Mouse (Mus musculus): ENCODE measurements around the gene Ccnl2.
A peak's percentile ranks its signal among the peaks of the same experiment; 100 is the strongest.
"Not testable (repeated sequence)": the region's sequence is repeated elsewhere in the genome, so short reads cannot be mapped to it uniquely, and the experiment has no call there.

The Ccnl2 gene

DNA sequence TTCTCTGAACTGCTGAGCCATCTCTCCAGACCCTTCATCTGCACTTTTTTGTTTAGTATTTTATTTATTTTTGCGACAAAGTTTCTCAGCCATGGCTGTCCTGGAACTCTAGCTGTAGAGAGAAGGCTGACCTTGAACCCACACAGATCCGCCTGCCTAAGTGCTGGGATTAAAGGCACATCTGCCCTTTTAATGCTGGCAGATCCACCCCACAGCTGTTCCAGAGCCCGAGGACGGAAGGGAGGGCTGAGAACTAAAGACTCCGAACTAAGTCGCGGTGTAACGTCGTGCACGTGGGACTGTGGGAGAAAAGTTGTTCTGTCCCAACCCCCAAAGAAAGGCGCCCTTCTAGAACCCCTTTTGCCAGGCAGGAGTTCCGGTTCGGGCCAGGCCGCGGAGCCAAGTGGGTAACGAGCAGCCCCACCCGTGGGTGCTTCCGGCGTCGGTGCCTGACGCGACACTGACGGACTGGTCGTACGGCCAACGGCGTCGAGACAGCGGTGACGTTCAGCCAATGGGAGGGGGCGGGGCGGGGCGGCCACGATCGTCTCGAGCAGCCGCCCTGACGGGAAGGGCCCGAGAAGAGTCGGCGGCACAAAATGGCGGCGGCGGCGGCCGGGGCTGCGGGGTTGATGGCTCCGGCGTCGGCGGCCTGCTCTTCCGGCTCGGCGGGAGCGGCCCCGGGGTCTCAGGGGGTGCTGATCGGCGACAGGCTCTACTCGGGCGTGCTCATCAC lies at the start of gene Ccnl2:
Gene Ccnl2 (plus strand): TSS at position 561 of the 736 bp plus-strand sequence.
- DNase-seq (ENCODE audit: low spot score in 2 of 2) = peak; percentile 82 to 90

DNA sequence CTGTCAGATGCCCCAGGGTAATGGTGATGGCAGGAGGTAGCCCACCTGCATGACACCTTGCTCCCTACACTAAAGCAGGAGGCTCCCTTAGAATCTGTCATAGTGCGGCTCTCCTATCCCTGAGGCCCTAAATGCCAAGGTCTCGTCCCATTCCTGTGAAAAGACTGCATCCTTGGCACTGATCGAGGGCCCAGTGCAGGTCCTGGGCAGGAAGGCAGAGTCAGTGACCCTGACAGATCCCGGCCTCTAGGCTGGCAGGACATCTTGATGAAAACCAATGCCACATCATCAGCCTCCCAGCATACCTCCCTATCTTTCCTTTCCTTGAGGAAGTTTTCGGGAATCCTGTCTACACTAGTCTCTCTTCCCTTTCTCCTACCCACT lies 42.8 kb upstream of the Ccnl2 start:
- DNase-seq (ENCODE audit: low spot score in 2 of 2) = no peak

DNA sequence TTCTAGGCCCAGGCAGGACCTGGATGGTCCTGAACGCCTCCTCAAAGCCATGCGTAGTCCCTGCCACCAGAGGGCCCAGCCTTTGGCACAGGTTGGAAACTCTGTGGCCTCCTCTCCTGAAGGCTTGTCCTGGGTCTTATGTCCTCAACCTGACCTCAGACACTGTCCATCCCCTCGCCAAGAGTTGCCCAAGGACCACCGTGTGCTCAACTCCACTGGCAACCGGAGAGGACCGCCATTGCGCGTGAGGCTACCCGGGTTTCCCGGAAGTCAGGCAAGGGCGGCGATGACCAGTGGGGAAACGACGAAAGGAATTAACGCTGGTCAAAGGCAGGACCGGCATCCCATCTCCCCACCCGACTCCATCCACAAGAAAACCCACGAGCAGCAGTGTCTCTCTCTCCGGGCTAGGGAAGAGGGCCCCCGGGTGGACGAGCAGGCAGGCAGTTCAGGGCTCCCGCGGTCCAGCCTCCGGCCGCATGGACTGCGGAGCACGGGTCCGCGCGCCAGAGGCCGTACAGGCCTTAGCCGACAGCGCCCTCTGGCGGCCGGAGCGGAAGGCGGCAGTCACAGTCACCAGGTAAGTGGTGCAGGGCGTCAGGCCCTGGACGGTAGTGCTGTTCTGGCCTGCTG lies 42.3 kb upstream of the Ccnl2 start:
- DNase-seq (ENCODE audit: low spot score in 2 of 2) = peak; percentile 79 to 90

DNA sequence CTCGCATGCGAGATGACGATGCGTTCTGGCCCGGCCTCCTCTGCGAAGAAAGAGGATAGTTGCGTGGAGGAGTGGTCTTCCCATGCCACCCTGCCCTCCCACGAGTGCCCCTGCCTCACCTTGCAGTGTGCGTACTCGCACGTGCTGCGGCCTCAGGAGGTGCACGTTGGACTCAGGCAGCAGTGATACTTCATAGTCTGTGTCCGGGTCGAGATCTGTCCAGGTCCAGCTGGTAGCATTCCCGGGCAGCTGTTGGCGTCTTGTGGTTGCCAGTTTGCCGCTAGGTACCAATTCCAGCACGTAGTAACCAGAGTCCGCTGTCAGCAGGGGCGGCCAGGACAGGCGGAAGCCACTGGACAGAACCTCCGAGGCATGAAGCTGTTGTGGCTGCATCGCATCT lies 41.7 kb upstream of the Ccnl2 start:
- DNase-seq (ENCODE audit: low spot score in 2 of 2) = no peak

DNA sequence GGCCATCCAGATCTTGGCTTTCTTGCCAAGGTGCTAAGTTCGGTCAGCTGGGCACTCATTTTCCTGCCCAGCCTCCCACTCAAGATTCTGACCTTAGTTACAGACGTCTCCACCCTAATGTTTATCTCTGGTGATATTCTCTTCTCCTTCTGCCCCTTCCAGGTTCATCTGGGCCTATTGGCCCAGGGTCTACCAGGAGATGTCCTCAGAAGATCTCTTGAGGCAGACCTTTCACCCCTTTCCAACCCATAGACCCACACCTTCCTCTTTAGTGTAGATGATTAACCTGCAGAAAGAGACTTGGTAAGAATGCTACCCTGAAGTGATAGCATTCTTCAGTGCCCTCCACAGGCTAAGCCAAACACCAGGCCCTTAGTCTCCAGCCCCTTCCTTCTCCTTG lies 40.6 kb upstream of the Ccnl2 start:
- DNase-seq (ENCODE audit: low spot score in 2 of 2) = no peak

DNA sequence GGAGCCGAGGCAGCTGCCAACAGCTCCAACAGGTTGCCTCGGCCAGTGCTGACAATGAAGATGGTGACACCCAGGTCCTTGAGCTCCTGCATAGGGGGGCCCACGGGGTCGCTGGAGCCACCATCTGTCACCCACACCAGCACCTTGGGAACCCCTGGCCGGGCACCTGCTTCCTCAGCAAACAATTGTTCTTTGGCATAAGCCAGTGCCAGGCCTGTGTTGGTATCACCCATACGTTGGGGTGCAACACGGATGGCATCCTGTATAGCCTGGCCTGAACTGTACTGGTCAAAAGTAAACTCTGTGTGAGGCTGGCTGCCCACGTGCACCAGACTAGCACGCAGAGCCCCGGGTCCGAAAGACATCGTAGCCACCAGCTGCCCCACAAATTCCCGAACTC lies 39.5 kb upstream of the Ccnl2 start:
- DNase-seq (ENCODE audit: low spot score in 2 of 2) = no peak

DNA sequence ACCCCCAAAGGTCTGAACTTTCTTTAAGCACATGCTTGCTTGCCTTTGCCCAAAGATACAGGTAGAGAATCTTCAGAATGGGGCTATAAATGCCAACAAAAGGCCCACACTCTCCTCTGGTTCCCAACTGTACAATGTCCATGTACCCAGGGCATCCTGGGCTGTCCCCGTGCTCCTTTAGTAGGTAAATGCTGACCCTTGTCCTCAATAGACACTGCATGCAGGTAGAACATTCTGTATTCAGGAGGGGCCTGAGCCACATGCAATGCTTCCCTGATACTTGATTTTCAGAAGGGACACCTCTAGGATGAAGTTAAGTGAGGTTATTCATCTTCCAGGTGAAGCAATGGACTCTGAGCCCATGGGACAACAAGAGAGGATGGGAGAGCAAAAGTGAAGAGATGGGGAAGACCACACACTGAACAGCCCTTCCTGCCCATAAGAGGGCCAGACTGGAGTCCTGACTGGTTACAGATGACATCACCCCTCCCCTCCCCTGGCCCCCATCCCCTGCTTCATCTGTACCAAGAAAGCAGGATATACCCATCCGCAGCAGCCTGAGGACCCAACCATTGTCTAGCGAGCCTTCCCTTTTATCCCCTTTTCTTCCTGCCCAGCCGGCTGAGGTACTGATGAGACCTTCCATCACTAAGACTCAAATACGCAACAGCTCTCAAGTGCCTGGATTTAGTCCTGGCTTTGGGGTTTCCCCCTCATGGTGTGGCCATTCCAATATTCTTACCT lies 38.8 kb upstream of the Ccnl2 start:
- DNase-seq (ENCODE audit: low spot score in 2 of 2) = no peak

DNA sequence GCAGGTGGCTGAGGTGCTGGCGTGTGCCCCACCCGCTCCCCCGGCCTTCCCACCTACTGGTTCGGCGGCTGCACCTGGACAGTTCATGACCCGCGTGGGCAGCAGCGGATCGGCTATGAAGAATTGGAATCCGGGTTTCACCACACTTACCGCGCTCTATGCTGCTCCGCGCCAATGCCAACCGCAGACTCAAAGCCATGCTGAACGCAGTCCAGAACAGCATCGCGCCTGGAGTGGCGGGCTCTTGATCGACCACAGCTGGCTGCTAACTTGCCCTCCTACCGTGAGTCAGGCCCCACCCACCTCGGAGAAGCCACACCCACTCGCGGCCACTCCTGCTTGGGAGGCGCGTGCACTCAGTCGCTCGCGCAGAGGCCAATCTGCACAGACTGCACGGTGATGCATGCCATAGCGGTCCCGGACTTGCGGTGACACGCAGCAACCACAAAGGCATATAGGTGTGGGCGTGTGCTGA lies 38.0 kb upstream of the Ccnl2 start, which contains the start of gene Vwa1:
Gene Vwa1 (minus strand): TSS at position 419 of the 475 bp plus-strand sequence.
- DNase-seq (ENCODE audit: low spot score in 2 of 2) = peak; percentile 75 to 80

DNA sequence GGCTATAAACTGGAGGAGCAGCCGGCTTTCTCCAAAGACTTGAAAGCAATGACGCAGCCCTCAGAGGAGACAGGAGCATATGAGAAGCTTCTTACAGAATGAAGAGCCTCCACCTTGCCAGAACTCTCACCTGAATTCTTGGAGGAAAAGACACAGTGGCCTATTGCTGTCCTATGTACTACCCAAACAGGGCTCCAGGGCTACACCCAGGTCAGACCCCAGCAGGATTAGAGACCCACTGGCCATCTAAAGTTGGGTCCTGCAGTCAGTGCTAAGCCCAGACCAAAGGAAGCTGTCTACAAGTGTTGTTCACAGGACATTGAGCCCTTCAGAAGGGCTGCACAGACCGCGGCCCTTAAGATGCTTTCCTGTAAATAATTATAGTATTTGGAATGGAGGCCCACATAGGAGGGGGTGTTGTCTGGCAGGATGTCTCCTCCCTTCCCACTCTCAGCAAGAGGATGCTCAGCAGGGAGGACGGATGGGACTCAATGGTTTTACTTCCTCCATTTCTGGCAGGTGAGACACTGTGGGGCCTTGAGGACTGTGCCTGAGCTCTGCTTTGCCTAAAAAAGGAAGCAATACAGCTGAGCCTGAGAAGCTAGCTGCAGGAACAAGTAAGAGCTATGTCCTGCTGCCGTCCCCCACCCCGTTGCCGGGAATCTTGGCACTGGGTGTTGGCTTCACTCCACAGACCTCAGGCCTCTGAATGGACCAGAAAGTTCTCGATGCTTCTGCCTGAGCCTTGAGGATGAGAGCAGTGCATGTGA lies 37.1 kb upstream of the Ccnl2 start:
- no peak for DNase-seq (ENCODE audit: low spot score in 2 of 2)

DNA sequence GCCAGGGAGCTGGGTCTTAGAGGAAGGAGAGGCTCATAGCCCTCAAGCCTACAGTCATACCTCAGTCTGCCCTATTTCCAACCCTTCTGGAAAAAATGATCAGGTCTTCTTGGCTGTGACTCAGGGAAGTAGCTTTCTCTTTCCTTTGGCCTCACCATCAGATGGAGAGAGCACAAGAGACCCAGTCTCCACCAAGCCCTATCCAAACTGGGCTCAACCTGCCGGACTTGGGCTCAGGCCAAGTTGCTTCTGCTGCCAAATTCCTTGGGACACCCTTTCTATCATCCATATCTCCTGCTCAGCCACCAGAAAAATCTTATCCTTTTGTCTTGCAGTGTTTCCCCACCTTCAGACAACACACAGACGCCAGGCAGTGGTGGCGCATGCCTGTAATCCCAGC lies 36.4 kb upstream of the Ccnl2 start:
- DNase-seq (ENCODE audit: low spot score in 2 of 2) = no peak

DNA sequence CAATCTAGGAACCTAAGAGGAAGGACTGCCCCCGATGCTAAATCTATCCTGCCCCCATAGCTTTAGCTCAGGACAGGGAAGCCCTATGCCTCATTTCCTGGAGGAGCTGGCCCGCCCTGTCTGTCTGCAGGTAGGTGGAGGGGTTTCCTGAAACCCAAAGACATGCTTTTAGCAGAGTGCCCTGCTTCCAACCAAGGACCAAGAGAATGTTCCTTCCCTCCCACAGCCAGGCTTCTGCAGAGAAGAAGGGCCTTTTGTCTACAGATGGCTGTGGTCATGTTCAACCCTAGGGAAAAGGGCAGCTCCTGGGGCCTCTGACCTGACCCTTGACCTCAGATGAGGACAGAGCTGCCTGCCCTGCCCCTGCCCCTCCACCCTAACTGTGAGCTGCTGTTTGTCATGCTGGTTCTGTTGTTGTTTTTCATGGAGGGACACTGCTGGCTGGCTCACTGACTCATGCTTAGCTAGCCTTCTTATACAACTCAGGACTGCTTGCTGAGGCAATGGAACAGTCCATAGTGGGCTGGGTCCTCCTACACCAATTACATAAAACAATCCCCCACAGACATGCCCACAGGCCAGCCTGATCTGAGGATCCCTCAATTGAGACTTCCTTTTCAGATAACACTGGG lies 35.5 kb upstream of the Ccnl2 start:
- no peak for DNase-seq (ENCODE audit: low spot score in 2 of 2)

DNA sequence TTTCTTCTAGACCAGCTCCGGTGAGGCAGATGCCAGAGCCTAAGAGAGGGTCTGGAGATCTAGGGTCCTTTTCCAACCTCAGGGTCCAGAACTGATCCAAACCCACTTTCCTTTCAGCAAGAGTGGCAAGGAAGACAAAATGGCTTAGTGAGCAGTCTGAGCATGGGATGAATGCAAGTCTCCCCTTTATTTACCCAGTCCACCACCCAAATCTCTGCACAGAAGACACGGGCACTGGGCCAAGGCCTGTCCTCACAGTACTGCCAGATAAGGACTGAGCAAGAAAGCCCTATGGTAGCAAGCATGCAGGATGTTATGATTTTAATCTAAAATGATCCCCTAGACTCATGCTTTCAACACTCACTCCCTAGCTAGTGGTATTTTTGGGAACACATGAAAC lies 34.5 kb upstream of the Ccnl2 start:
- DNase-seq (ENCODE audit: low spot score in 2 of 2) = no peak

DNA sequence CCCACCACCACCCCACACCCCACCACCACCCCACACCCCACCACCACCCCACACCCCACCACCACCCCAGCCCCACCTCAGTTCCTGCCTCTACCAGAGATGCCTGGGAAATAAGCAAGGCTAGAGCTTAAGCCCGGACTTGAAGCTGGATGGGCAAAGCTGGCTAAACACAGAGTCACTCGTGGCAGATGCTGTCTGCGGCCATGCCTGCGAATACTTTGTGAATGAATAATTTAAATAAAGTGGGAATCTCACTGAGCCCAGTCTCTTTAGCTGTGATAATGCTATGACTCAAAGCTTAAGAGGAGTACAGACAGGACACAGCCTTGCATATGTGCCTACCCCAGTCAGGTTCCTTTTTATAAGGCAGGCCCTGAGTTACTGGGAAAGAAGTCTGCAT lies 32.8 kb upstream of the Ccnl2 start:
- DNase-seq (ENCODE audit: low spot score in 2 of 2) = no peak

DNA sequence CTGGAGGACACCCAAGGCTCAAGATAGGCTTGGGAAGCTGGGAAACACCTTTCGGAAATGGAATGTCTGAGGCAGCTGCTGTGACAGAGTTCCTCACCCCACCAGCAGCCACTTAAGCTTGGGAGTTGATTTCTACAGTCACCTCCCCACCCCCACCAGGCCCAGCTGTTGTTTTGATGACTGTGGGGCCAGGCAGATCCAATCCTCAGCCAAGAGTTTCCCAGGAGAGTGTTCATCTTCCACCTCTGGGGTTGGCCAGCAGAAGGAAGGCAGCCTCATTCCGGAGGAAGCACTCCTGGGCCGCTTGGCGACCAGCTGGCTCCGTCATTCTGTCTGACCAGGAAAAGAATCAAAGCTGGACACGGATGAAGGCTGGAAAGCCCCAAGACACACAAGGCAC lies 31.4 kb upstream of the Ccnl2 start:
- no peak for DNase-seq (ENCODE audit: low spot score in 2 of 2)

DNA sequence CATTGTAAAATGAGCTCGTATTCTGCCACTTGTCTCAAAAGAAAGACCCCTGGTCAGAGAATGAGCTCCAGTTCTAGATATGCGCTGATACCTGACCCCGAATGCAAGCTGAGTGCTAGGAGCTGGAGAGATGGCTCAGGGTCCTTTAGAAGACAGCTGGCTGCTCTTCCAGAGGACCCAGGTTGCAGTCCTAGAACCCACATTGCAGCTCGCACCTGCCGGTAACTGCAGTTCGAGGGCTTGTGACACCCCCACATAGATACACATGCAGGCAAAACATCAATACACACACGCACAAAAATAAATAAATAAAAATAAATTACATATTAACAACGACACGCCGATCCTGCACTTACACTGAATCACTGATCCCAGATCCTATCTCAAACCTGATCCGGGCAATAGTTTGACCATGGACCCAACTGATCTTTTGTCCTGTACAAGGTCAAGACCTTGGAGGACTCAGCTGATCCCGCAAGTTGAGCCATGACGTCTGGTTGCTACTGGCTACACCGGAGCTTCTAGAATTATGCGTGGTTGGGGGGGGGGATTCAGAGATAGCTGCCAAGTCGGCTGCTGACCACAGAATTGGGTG lies 28.7 kb upstream of the Ccnl2 start:
- DNase-seq (ENCODE audit: low spot score in 2 of 2) = no peak

DNA sequence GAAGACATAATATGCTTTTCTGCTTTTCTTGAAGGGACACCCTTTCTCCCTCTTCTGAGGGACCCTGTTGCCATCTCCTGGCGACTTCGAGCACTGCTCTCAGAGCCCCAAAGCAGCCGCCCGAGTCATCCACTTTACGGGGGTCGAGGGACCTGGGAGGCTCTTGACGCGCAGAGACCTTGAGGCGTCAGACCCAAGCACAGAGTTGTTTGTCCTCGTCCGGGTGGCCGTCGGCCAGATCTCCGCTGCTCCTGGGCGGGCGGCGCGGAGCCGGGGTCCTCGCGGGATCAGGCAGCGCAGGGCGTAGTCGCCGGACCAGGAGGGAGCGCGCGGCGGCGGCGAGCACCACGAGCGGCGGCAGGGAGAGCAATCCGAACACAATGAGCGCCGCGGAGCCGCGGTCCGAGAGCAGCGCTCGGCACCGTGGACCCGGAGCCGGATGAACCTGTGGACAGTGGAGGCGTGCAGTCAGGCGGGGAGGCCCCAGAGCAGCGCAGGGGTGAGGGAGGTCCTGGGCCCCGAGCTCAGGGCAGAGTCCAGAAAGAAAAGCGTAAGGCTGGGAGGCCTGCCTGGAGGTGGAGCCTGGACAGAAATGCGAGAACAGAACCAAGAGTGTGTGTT lies 28.1 kb upstream of the Ccnl2 start:
- DNase-seq (ENCODE audit: low spot score in 2 of 2) = peak; percentile 55 to 72

DNA sequence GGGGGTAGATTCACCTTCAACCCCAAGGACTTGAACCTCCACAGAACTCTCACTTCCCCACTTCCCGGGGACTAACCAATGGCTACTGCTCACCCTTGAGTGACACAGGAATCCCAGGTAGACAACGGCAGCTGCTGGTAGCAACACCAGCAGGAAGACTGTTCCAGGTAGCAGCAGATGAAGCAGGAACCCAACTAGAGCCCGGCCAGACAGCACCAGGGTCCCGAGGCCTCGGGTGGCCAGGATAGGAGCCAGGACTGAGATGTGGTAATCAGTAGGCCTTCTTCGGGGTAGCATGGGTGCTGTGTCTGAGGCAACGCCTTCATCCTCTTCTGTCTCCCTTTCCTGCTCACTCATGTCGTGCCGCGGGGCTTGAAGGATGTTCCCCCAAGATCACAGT lies 27.0 kb upstream of the Ccnl2 start:
- DNase-seq (ENCODE audit: low spot score in 2 of 2) = no peak

DNA sequence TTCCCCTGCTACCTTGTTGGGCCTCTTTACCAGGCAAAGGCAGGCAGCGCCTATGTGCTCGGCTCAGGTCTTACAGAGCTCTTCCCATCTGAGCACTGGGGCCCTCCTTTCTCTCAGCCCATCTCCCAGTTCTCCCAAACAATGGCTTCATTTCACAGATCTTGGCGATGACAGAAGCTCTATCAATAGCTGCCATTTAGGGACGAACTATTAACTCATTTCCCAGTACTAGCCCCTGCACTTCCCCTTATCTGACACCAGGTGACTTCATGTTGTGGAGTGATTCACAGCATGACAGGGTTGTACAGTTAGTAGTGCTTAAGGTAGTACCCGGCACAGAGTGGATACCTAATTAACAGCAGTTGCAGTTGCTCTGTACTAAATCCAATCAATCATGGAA lies 26.5 kb upstream of the Ccnl2 start, which contains the start of gene Tmem88b:
Gene Tmem88b (minus strand): TSS at position 56 of the 400 bp plus-strand sequence.
- no peak for DNase-seq (ENCODE audit: low spot score in 2 of 2)

DNA sequence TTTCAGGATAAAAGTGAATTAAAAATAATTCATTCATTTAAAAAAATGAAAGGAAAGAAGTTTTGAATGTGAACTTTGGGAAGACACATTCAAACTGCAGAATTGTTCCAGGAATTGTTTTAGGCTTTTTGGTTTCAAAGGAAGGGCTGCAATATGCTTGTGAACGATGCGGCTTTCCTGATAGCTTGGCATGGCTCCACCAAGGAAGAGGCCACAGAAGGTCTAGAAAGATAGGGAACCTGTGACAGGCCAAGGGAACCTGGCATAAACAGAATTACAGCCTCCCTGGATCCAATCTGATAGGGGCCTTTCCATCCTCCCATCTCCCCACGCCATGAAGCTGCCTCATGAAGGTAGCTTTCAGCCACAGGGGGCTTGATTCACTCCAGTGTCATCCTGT lies 24.0 kb upstream of the Ccnl2 start:
- peak in 1 of 2 experiments; percentile 47 for DNase-seq (ENCODE audit: low spot score in 2 of 2)

DNA sequence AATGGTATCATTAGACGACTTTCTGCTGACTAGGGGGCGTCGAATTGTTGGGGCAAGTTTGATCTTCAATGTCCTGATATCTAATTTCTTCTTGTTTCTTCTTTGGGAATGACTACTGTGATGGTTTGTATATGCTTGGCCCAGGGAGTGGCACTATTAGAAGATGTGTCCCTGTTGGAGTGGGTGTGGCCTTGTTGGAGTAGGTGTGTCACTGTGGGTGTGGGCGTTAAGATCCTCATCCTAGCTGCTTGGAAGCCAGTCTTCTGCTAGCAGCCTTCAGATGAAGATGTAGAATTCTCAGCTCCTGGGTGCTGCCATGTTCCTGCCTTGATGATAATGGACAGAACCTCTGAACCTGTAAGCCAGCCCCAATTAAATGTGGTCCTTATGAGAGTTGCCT lies 23.5 kb upstream of the Ccnl2 start:
- DNase-seq (ENCODE audit: low spot score in 2 of 2) = not testable (repeated sequence)
